Mouse (Mus musculus) stomach, embryonic 15.5 days (tissue): ENCODE measurements at regions not wholly inside any gene's neighbourhood (a gene's known extent, or its start where the extent isn't known, plus 50 kb on each side); places are given as distances from the start of the nearest gene placed in this dataset.

Experiments
- ATAC-seq: fragments of 200-750 bp; cut with Nextera tagmentation; 2 replicates; pipeline ENCODE4 v1.8.0; 2017; ENCODE audit warnings: low read depth, moderate number of reproducible peaks, moderate TSS enrichment; ENCODE audit not compliant: insufficient read depth, low FRiP score
- H3K27ac ChIP-seq: fragments of 300-500 bp; sonication (generic); 2 replicates; pipeline ENCODE4 v1.5.1; 2015; ENCODE audit warnings: mild to moderate bottlenecking, inconsistent platforms
- H3K27me3 ChIP-seq: fragments of 300-500 bp; sonication (generic); replicated peaks from 2 replicates; pipeline ENCODE4 v1.6.1; 2015; ENCODE audit warnings: inconsistent platforms
- H3K36me3 ChIP-seq: fragments of 300-500 bp; sonication (generic); 2 replicates; pipeline ENCODE4 v1.6.1; 2015; ENCODE audit warnings: inconsistent platforms
- H3K4me1 ChIP-seq: fragments of 300-500 bp; sonication (generic); 2 replicates; pipeline ENCODE4 v1.6.1; 2015; ENCODE audit warnings: inconsistent platforms
- H3K4me2 ChIP-seq: fragments of 300-500 bp; sonication (generic); 2 replicates; pipeline ENCODE4 v1.6.1; 2015; ENCODE audit warnings: mild to moderate bottlenecking, inconsistent platforms
- H3K4me3 ChIP-seq: fragments of 300-500 bp; sonication (generic); replicated peaks from 2 replicates; pipeline ENCODE4 v1.5.1; 2015; ENCODE audit warnings: inconsistent platforms
- H3K9ac ChIP-seq: fragments of 300-500 bp; sonication (generic); 2 replicates; pipeline ENCODE4 v1.6.1; 2015; ENCODE audit warnings: inconsistent platforms
- H3K9me3 ChIP-seq: fragments of 300-500 bp; sonication (generic); 2 replicates; pipeline ENCODE4 v1.6.1; 2016; ENCODE audit warnings: inconsistent platforms
- WGBS: fragments of 180-500 bp; shearing (Covaris S2); methylation state at CpG from one replicate; pipeline ENCODE4 v1.1.7; 2015; 5-methylcytosine and 5-hydroxymethylcytosine counted together

DNA sequence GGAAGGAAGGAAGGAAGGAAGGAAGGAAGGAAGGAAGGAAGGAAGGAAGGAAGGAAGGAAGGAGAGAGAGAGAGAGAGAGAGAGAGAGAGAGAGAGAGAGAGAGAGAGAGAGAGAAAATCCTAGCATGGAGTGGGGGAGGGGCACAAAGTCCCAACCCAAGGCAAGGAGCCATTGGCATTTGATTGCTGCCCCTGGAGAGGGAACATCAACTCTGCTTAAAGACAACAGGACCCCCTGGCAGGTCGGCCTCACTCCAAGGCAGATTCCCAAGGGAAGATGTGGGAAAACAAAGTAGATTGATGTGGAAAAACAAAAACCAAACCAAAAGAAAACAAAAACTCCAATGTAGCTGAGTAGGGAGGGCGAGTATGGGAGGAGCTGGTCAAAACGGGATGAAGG, 49.9 kb upstream of the Fzd10 start:
- Histone ChIP-seq H3K4me2 (no peak overlapping the region), H3K27ac (no peak overlapping the region), H3K9me3 (no peaks in the 10 kb centered on the region), H3K4me3 (no peak overlapping the region), H3K27me3 (peaks cover 18% of the 10 kb centered on the region), H3K4me1 (no peaks in the 10 kb centered on the region), H3K9ac (no peak overlapping the region), H3K36me3 (no peaks in the 10 kb centered on the region)
- no peak for ATAC-seq
- WGBS: 30% methylated on average over 3 of the region's 3 CpGs

DNA sequence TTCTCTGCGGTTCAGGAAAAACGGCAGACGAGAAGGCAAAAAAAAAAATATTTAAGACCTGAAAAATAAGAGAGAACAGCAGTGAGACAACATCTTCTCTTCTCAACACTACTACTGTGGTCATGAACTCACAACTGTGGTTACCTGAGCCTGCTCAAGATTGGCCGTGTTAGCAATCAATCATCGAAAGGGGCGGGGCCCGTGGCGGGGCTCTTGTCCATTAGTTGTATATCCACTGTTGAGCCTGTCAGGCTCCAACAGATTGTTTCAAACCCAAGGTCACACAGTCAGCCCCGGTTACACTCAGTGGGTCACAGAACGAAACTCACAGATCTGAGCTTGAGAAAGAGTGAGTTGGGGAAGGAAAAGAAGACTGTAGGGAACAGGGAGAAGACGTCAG, 50.8 kb upstream of the Fzd10 start:
- Histone ChIP-seq H3K4me3 (no peak overlapping the region), H3K27me3 (peaks cover 18% of the 10 kb centered on the region)
- 78% methylated on average over 11 of the region's 11 CpGs for WGBS

DNA sequence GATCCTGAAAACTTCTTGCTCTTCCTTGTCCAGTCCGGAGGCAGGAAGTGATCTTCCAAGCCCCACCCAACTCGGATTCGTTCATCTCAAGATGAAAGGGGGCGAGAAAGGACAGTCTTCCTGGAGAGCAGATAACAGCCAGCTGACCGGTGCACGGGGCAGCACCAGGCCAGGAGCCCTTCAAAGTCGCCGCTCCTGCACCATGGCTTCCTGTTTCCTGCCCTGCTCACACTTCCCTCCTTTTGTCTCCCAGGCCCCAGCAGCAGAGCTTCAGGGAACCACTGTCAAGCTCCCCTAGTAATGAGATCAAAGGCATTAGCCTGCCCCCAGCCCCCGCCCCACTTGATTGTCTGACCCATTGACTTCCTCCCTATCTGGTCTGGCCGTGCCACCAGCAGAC, 58.6 kb upstream of the Fzd10 start:
- Histone ChIP-seq H3K4me3 (no peak overlapping the region), H3K9ac (no peak overlapping the region), H3K9me3 (no peaks in the 10 kb centered on the region), H3K27ac (no peak overlapping the region), H3K4me2 (peak overlapping the region; percentile 29), H3K27me3 (no peaks in the 10 kb centered on the region), H3K36me3 (no peaks in the 10 kb centered on the region), H3K4me1 (no peaks in the 10 kb centered on the region)
- 13% methylated on average over 10 of the region's 10 CpGs for WGBS
- no peak for ATAC-seq

More for the DNA sequence above, 50.8 kb upstream of the Fzd10 start:
- no peak for ATAC-seq
- Histone ChIP-seq H3K4me2 (no peak overlapping the region), H3K9me3 (no peaks in the 10 kb centered on the region), H3K9ac (no peak overlapping the region), H3K36me3 (no peaks in the 10 kb centered on the region), H3K27ac (no peak overlapping the region), H3K4me1 (no peaks in the 10 kb centered on the region)

DNA sequence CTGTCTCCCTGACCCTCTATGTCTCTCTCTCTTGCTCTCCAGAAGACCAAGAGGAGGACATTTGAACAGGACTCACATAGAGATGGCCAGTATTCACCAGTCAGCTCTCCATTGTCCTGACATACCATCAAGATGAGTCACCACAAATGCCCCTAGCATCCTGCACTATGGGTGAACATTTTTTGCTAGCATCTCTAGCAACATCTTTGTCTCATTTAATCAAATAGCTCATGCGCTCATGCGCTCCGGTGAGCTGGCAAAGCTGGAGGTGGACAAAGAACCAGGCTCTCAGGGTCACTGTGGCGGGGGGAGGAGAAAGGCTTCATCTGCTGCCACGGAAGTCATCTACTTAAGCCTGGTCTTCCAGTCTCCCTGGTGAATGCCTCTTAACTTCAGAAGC, 62.0 kb upstream of the Fzd10 start:
- Histone ChIP-seq H3K4me2 (no peak overlapping the region), H3K9me3 (no peaks in the 10 kb centered on the region), H3K4me1 (no peaks in the 10 kb centered on the region), H3K9ac (no peak overlapping the region), H3K36me3 (no peaks in the 10 kb centered on the region), H3K27ac (no peak overlapping the region), H3K4me3 (no peak overlapping the region), H3K27me3 (no peaks in the 10 kb centered on the region)
- WGBS: 84% methylated on average over 5 of the region's 5 CpGs
- ATAC-seq: no peak

DNA sequence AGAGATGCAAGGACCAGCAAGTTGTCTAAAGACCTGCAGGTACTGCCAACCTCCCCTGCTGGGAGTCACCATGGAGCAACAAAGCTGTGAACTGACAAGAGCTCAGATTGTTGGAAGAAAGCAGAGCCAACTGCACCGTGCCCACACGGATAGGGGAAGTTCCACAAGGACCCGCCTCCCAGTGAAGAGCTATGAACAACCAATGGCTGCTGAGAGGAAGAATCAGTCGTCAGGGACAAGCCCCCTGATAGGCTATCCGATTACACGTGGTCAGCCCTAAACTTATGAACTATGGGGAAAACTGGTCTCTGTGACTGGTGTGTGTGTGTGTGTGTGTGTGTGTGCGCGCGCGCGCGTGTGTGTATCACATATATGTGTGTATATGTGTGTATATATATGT, 63.4 kb upstream of the Fzd10 start:
- H3K27ac ChIP-seq: no peak overlapping the region
- no peaks in the 10 kb centered on the region for H3K36me3 ChIP-seq
- no peaks in the 10 kb centered on the region for H3K27me3 ChIP-seq
- no peak for ATAC-seq
- no peaks in the 10 kb centered on the region for H3K9me3 ChIP-seq
- no peak overlapping the region for H3K4me3 ChIP-seq
- H3K4me1 ChIP-seq: no peaks in the 10 kb centered on the region
- peak overlapping the region; percentile 9; the same call in 1 of the 2 replicates for H3K4me2 ChIP-seq
- H3K9ac ChIP-seq: no peak overlapping the region
- 58% methylated on average over 12 of the region's 12 CpGs for WGBS

DNA sequence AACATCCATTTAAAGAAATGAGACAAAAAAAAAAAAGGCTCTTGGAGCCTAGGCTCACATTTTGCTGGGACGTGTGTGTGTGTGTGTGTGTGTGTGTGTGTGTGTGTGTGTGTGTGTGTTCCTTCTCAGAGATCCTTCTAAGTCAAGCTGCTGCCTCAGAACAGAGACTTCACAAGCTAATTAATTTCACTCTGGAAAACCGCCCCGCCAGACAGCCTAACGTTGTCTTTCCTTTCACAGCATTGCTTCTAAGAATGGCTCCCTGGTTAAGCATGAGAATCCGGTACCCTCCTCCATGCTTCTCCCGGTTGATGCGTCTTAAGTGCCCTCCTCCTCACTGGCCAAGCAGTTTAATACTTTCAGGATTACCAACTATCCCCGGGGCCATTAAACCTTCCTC, 64.3 kb upstream of the Fzd10 start:
- H3K36me3 ChIP-seq: no peaks in the 10 kb centered on the region
- no peaks in the 10 kb centered on the region for H3K27me3 ChIP-seq
- H3K27ac ChIP-seq: no peak overlapping the region
- H3K4me3 ChIP-seq: no peak overlapping the region
- H3K9ac ChIP-seq: no peak overlapping the region
- no peak for ATAC-seq
- 45% methylated on average over 8 of the region's 8 CpGs for WGBS
- no peaks in the 10 kb centered on the region for H3K4me1 ChIP-seq
- H3K4me2 ChIP-seq: peak overlapping the region; percentile 9; the same call in 1 of the 2 replicates
- no peaks in the 10 kb centered on the region for H3K9me3 ChIP-seq

DNA sequence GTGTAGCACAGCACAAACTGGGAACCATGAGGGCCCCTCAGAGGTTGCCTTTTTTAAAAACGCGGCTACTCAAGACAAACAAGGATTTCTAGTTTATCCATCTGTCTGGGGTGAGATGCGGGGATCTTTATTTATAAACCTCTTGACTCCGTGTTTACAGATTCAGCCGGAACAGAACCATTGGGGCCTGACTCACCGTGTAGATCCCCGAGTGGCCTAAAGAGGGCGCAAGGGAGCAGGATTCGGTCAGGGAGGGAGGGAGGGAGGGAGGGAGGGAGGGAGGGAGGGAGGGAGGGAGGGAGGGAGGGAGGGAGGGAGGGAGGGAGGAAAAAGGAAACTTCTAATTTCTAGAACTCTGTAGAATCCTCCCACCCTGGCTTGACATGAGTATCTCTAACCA, 73.4 kb upstream of the Fzd10 start:
- 30% methylated on average over 5 of the region's 9 CpGs for WGBS
- Histone ChIP-seq H3K36me3 (no peaks in the 10 kb centered on the region), H3K27me3 (no peaks in the 10 kb centered on the region), H3K27ac (no peak overlapping the region), H3K4me2 (no peak overlapping the region), H3K4me3 (no peak overlapping the region), H3K9me3 (no peaks in the 10 kb centered on the region), H3K4me1 (peaks cover 6% of the 10 kb centered on the region; the same call in 1 of the 2 replicates), H3K9ac (no peak overlapping the region)
- ATAC-seq: no peak

DNA sequence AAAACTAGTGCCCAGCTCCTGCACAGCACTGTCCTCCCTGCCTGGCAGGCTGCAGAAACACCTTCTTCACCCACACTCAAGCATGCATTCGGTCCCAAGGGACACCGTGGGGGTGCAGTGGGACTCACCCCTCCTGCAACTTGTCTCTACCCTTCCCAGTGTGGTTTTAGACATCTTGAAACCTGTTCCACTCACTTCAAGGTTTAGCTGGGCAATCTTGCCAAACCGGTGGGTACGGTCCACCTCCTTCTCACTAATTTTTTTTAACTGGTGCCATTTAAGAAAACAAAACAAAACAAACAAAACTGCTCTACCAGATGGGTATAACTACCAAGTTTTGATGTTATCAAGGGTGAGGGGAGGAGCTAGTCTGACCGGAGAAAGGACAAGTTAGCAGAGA, 74.2 kb upstream of the Fzd10 start:
- 71% methylated on average over 5 of the region's 5 CpGs for WGBS
- Histone ChIP-seq H3K9me3 (no peaks in the 10 kb centered on the region), H3K4me1 (peaks cover 6% of the 10 kb centered on the region; the same call in 1 of the 2 replicates), H3K27me3 (no peaks in the 10 kb centered on the region), H3K9ac (no peak overlapping the region), H3K4me2 (no peak overlapping the region), H3K36me3 (no peaks in the 10 kb centered on the region), H3K4me3 (no peak overlapping the region), H3K27ac (no peak overlapping the region)
- ATAC-seq: no peak

DNA sequence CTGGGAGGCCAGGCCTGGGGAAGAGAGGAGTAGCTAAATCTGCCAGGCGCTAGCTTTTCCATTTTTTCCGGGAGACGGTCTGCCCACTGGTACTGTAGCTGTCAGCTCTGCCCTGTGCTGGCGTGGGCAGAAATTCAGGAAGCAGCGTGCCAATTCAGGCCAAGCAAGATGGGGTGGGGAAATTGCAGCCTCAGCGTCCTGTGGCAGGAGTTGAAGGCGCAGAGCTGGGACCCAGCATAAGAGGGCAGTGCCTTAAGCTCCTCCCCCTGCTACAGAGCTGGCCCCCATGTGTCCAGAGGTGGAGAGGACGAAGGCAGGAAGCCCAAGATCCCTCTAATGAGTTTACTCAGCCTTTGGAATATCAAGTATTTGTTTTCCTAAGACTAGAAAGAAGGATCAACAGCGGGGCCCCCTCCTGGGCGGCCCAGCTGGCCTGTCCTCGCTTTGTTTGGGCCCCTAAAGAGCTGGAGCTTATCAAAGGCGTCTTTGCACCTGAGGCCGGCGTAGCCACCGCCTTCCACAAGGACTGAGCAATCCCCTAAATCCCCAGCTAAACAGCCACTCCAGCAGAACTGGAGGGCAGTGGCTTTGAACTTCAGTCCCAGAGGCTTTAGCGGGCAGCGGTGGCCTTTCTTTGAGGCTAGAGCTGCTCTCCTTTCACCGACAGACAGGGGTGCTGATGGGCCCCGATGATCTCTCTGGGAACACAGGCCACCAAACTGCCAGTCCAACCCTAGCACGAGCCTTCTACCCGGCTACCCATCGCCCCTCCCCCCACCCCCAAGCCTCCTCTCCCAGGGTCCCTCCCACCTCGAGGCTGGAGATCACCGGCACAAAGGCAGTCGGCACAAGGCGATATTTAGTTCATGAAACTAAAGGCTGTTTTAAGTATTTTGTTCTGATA, 76.0 kb upstream of the Fzd10 start:
- Histone ChIP-seq H3K4me1 (peaks cover 6% of the 10 kb centered on the region; the same call in 1 of the 2 replicates), H3K4me3 (no peak overlapping the region), H3K27me3 (no peaks in the 10 kb centered on the region), H3K9ac (no peak overlapping the region), H3K4me2 (no peak overlapping the region), H3K27ac (no peak overlapping the region), H3K9me3 (no peaks in the 10 kb centered on the region), H3K36me3 (no peaks in the 10 kb centered on the region)
- WGBS: 12% methylated on average over 26 of the region's 26 CpGs
- ATAC-seq: 0 out of 2 replicates have a peak, but pooled peaks have one; percentile 51

DNA sequence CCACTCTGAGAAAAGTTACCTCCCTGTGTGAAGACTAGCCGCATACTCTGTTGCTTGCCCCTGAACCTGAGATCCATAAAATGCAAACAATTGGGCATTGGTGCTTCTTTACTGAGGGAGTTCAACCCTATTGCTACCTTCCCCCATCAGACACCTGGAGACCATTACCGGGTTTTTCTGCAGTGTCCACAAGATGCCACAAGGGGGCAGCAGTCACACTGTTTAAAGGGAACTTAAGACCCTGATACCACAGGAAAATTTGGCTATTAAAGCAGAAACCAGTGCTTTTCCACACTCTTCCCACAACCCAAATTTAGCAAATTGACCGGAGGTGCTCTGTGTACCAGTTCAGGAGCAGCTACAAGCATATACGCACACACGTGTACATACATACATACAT, 78.0 kb upstream of the Fzd10 start:
- no peak overlapping the region for H3K4me3 ChIP-seq
- no peaks in the 10 kb centered on the region for H3K27me3 ChIP-seq
- no peaks in the 10 kb centered on the region for H3K36me3 ChIP-seq
- no peak for ATAC-seq
- 40% methylated on average over 5 of the region's 5 CpGs for WGBS
- no peak overlapping the region for H3K9ac ChIP-seq
- no peaks in the 10 kb centered on the region for H3K9me3 ChIP-seq
- no peak overlapping the region for H3K27ac ChIP-seq
- peaks cover 6% of the 10 kb centered on the region; the same call in 1 of the 2 replicates for H3K4me1 ChIP-seq
- H3K4me2 ChIP-seq: no peak overlapping the region

DNA sequence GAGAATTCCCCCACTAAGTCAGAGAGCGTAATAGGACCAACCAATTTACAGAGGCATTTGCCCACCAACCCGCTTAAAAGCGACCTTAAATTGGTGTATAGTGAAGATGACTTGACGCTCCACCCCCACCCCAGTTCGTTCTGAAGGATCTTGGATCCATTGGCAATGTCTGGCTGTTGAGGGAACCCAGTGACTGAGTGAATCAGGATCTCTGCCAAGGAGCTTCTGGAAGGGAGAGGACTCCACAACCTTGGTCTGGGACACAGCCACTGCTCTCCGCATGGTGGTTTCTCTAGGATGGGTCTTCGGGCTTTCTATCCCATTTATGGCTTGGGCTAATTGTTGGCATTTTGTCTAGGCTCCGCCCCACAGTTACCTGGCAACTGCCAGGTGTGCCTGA, 83.3 kb upstream of the Fzd10 start:
- H3K27me3 ChIP-seq: peaks cover 7% of the 10 kb centered on the region; the same call in 1 of the 2 replicates
- no peak overlapping the region for H3K4me2 ChIP-seq
- H3K9me3 ChIP-seq: no peaks in the 10 kb centered on the region
- H3K4me1 ChIP-seq: no peaks in the 10 kb centered on the region
- ATAC-seq: no peak
- H3K4me3 ChIP-seq: no peak overlapping the region
- no peak overlapping the region for H3K27ac ChIP-seq
- no peaks in the 10 kb centered on the region for H3K36me3 ChIP-seq
- 51% methylated on average over 8 of the region's 8 CpGs for WGBS
- no peak overlapping the region for H3K9ac ChIP-seq

DNA sequence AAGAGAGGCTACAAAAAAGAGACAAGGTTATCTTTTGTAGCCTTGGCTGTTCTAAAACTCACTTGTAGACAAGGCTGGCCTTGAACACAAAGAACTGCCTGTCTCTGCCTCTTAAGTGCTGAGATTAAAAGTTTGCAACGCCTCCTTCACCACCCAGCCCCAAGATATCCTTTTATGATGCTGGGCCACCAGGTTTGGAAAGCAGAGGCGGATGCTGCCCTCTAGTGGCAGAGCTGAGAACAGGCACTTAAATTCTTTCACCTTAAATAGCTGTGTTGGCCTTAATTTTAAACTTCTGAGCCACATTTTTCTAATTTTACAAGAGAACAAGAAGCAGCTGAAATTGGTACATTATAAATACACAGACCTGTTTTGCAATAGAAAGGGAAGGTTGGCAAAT, 82.5 kb upstream of the Tmem132d start:
- Histone ChIP-seq H3K4me1 (no peaks in the 10 kb centered on the region), H3K4me2 (no peak overlapping the region), H3K4me3 (no peak overlapping the region), H3K36me3 (no peaks in the 10 kb centered on the region), H3K27ac (no peak overlapping the region), H3K9me3 (no peaks in the 10 kb centered on the region), H3K9ac (no peak overlapping the region), H3K27me3 (peaks cover 7% of the 10 kb centered on the region; the same call in 1 of the 2 replicates)
- ATAC-seq: no peak
- WGBS: 3% methylated on average over 2 of the region's 2 CpGs
